In genomic region chr1:176212922-176213644, GRCm38 (mm10) we compare ENCODE assay signal across 9 mouse cellular contexts.
A peak's percentile ranks its signal among the peaks of the same experiment; 100 is the strongest.
DNase-seq lines count a peak whose midpoint lies in the region; ATAC-seq and TF ChIP-seq lines count a peak whose summit lies in the region.
"Had no signal": no experiment of that assay in that cellular context is flagged by ENCODE, and none has a peak within 500 bp of the region (broad histone marks: within the 10 kb centered on the region; RNA-seq: fewer than 3 reads in every experiment).

No protein-coding gene starts in this region.

- no peaks in the 10 kb centered on the region for H3K27me3 ChIP-seq in heart, embryonic 12.5 days (replicated peaks)
- H3K27me3 ChIP-seq in lung, postnatal 0 days (replicated peaks; ENCODE audit: insufficient read depth, low read length): no peaks in the 10 kb centered on the region
- no peaks in the 10 kb centered on the region for H3K27me3 ChIP-seq in limb, embryonic 13.5 days
- H3K27me3 ChIP-seq in stomach, embryonic 16.5 days (ENCODE audit: control insufficient read depth, insufficient read depth, low read length): no peaks in the 10 kb centered on the region

- no peaks in the 10 kb centered on the region for H3K9me3 ChIP-seq in heart, embryonic 12.5 days (replicated peaks)
- H3K9me3 ChIP-seq in lung, postnatal 0 days (ENCODE audit: low read length): no peaks in the 10 kb centered on the region
- H3K9me3 ChIP-seq in limb, embryonic 13.5 days: no peaks in the 10 kb centered on the region
- no peaks in the 10 kb centered on the region for H3K9me3 ChIP-seq in stomach, embryonic 16.5 days (replicated peaks; ENCODE audit: control insufficient read depth, low read length)

- H3K27ac ChIP-seq in heart, embryonic 12.5 days (ENCODE audit: poor library complexity, severe bottlenecking): no peak overlapping the region
- no peak overlapping the region for H3K27ac ChIP-seq in lung, postnatal 0 days (ENCODE audit: low read length)
- H3K27ac ChIP-seq in limb, embryonic 13.5 days: no peak overlapping the region
- no peak overlapping the region for H3K27ac ChIP-seq in stomach, embryonic 16.5 days (ENCODE audit: low read length)

- ATAC-seq in heart, embryonic 12.5 days (ENCODE audit: insufficient number of reproducible peaks, low FRiP score): no peak
- ATAC-seq in lung, postnatal 0 days: no peak
- no peak for ATAC-seq in limb, embryonic 13.5 days (ENCODE audit: low FRiP score, low read depth)
- no peak for ATAC-seq in stomach, embryonic 16.5 days (ENCODE audit: insufficient read depth, low FRiP score)

- DNase-seq in heart, adult 9 months (ENCODE audit: low spot score in 2 of 2): no peak
- no peak for DNase-seq in lung, postnatal 0 days (ENCODE audit: low spot score)
- DNase-seq in lung, postnatal 14 days: no peak
- no peak for DNase-seq in thymus, postnatal 10 days (ENCODE audit: low spot score in 2 of 2)
- DNase-seq in right cerebral cortex, adult 2 months (ENCODE audit: low spot score in 2 of 2): no peak
- DNase-seq: thymus, postnatal 25 days had no signal

- no peaks in the 10 kb centered on the region for H3K36me3 ChIP-seq in heart, embryonic 12.5 days
- no peaks in the 10 kb centered on the region for H3K36me3 ChIP-seq in lung, postnatal 0 days (ENCODE audit: insufficient read depth, low read length)
- H3K36me3 ChIP-seq in limb, embryonic 13.5 days: no peaks in the 10 kb centered on the region
- H3K36me3 ChIP-seq in stomach, embryonic 16.5 days (ENCODE audit: control insufficient read depth, insufficient read depth, low read length): no peaks in the 10 kb centered on the region

- TF ChIP-seq CTCF in lung, postnatal 0 days (IDR thresholded peaks at IDR 0.05): no peak

- 0 out of 2 replicates have a peak overlapping the region, but pooled peaks have one; percentile 24 for H3K9ac ChIP-seq in heart, embryonic 12.5 days
- H3K9ac ChIP-seq in lung, postnatal 0 days (replicated peaks; ENCODE audit: low read depth): no peak overlapping the region
- H3K9ac ChIP-seq in limb, embryonic 13.5 days: no peak overlapping the region
- 0 out of 2 replicates have a peak overlapping the region, but pooled peaks have one; percentile 29 for H3K9ac ChIP-seq in stomach, embryonic 16.5 days (ENCODE audit: low read length)

- H3K4me2 ChIP-seq in heart, embryonic 12.5 days: peak overlapping the region; percentile 64
- peak overlapping the region; percentile 17; the same call in 1 of the 2 replicates for H3K4me2 ChIP-seq in lung, postnatal 0 days (replicated peaks; ENCODE audit: low read depth, low read length)
- H3K4me2 ChIP-seq in limb, embryonic 13.5 days (replicated peaks): peak overlapping the region; percentile 58
- H3K4me2 ChIP-seq in stomach, embryonic 16.5 days (ENCODE audit: low read depth, low read length): peak overlapping the region; percentile 47

- peaks cover 14% of the 10 kb centered on the region for H3K4me1 ChIP-seq in heart, embryonic 12.5 days (replicated peaks)
- no peaks in the 10 kb centered on the region for H3K4me1 ChIP-seq in lung, postnatal 0 days (ENCODE audit: insufficient read depth, low read depth, low read length)
- H3K4me1 ChIP-seq in limb, embryonic 13.5 days: peaks cover 7% of the 10 kb centered on the region
- no peaks in the 10 kb centered on the region for H3K4me1 ChIP-seq in stomach, embryonic 16.5 days (ENCODE audit: control insufficient read depth, insufficient read depth, low read length)

- 62% methylated on average over 9 of the region's 9 CpGs for WGBS in heart, embryonic 12.5 days
- 55% methylated on average over 9 of the region's 9 CpGs for WGBS in lung, postnatal 0 days
- 65% methylated on average over 9 of the region's 9 CpGs for WGBS in limb, embryonic 13.5 days
- 52% methylated on average over 9 of the region's 9 CpGs for WGBS in stomach, embryonic 16.5 days

- TF ChIP-seq EP300 in lung, postnatal 0 days (IDR thresholded peaks at IDR 0.05): no peak

- peak overlapping the region; percentile 24 for H3K4me3 ChIP-seq in heart, embryonic 12.5 days
- H3K4me3 ChIP-seq in lung, postnatal 0 days (ENCODE audit: low read depth, low read length): no peak overlapping the region
- no peak overlapping the region for H3K4me3 ChIP-seq in limb, embryonic 13.5 days
- peak overlapping the region; percentile 24; the same call in 1 of the 2 replicates for H3K4me3 ChIP-seq in stomach, embryonic 16.5 days (replicated peaks; ENCODE audit: low read length)

Comparison
In these comparisons a context has a peak if more than half of its experiments do, and no peak if none do; other contexts are left out.
1. H3K4me3 ChIP-seq: peak in heart, embryonic 12.5 days (single experiment) and stomach, embryonic 16.5 days (single experiment); none in lung, postnatal 0 days (single experiment) and limb, embryonic 13.5 days (single experiment).
2. H3K9ac ChIP-seq: peak in heart, embryonic 12.5 days (single experiment) and stomach, embryonic 16.5 days (single experiment); none in lung, postnatal 0 days (single experiment) and limb, embryonic 13.5 days (single experiment).
3. Peak in every context shown above with its lines, with median percentiles within 50 percentile points of each other: H3K4me2 ChIP-seq.